Mouse (Mus musculus) 416B (cell line): ENCODE results near the gene Nsdhl.

Source experiments
- DNase-seq: peaks from one replicate; pipeline ENCODE4 v3.0.0; 2011; ENCODE audit warnings: low read depth

Gene Nsdhl

GRCm38 (mm10) chrX:72917884-72918681 is at the start of gene Nsdhl, which contains the start of gene Cetn2:
Gene Nsdhl (plus strand): TSS chrX:72918557.
Gene Cetn2 (minus strand): TSS chrX:72918411.
- DNase-seq, result peak; percentile 93

DNA sequence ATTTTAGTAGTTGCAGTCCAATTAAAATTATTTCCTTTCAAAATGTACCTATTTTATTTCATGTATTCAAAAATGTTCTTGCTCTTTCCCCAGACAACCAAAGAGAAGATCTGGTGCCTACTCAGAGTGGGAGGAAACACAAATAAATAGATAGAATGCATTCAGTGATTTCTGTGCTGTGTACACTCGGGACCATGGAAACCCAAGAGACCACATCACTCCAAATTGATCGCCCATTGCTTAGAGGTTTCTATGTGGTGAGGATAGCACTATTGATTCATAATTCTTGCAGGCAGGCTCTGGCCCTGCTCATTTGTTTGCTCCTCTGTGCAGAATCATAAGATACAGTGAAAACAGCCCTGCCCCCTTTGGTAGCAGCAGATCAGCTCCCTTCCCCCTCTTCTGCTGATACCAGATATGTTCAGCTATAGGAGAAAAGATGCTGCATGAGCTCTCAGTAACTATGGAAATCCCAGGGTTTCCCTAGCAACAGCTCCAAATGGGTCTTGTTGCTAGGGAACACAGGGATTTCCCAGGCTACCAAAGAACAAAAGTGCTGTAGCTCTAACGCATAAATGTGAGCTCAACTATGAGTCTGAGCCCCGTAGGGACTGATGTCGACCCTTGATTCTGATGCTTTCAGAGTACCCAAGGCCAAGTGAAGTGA is 22.8 kb upstream of the Nsdhl start:
- no peak for DNase-seq

DNA sequence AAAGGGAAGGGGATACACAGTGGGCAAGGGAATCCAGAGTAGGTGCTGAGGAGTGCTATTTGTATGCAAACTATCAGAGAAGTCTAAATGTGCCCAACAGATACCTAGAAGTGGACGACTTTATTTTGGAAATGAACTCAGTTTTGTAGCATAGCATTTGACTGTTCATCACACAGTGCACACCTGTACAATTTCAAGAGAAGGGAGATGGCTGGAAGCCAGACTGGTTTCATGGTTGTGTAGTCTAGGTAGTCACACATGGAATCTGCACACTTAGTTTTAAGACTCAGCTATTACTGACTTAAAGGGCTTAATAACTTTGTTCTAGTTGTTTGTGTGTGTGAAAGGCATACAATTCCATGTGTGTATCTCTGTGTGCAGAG is 22.3 kb upstream of the Nsdhl start:
- DNase-seq, result no peak

DNA sequence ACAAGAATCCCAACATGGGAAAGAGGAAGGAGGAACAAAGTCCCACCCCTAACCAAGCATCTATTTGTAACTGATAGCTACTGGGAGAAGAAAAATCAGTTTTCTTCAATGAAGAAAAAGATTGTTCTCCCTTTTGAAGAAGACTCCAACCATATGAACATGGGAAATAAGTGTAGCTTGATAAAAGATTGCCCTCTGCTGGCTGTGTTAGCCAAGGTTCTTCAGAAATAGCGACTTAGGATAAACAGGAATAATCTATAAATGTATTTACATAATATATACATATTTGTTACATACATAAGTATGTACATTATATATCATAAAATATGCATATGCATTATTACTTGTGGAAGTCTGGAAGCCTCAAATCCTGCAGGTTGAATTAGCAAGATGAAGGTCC is 15.8 kb upstream of the Nsdhl start:
- no peak for DNase-seq

DNA sequence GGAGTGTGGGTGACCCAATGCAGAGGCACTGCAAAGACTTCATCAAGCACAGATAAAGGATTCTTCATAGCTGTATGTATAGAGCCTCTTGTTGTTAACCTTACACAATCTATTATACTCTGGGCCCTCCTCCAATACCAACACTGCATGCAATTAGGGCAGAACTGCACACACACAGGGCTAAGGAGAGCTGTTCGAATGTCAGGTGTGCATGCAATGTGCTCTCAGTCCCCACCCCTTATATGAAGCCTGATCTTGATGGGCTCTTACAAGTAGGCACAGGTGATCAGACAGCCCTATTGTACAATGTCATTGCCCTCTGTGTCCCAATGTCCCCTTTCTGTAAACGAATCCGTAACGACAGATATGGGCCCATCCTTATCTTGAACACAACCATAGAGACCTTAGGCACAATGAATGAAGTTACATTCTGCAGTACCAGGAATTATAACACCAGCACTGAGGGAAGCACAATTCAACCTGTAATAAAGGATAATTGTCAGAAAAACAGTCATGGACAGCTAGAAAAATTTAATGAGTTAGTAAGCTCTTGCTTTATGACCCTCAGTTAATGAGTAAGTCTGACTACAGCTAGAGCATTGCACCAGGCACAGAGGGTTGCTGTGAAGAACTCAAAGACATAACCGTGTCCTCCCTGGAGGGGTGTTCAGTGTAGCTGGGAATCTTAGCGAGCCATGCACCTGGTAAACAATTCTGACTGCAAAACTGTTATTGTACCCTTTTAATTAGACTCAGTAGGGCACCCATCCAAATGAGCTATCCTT is 10.5 kb upstream of the Nsdhl start:
- no peak for DNase-seq

GRCm38 (mm10) chrX:72908404-72908741 is 10.0 kb upstream of the Nsdhl start:
- peak; percentile 54 for DNase-seq

- peak; percentile 77 for DNase-seq
Measured at GRCm38 (mm10) chrX:72911611-72912010, 6.7 kb upstream of the Nsdhl start.

GRCm38 (mm10) chrX:72918682-72919059 is 314 bp downstream of the Nsdhl start:
- DNase-seq, result no peak

DNA sequence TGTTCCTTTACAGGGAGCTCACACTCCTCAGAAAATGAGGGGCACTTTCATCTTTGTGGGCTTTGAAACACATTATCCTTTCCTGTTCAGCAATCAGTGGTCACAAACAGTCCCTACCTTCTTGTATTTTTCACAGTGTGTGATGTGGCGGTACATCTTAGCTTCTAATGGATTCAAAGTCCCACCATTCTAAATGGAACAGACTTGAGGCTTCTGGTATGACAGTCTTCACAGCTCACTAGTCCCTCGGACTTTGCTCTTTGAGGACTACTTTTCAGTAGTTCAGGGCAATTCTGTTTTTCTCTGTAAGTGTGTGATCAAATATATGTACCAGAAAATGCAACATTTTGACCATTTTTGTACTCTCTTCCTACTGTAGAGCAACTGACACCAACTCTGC is 3.0 kb downstream of the Nsdhl start:
- DNase-seq, result no peak

DNA sequence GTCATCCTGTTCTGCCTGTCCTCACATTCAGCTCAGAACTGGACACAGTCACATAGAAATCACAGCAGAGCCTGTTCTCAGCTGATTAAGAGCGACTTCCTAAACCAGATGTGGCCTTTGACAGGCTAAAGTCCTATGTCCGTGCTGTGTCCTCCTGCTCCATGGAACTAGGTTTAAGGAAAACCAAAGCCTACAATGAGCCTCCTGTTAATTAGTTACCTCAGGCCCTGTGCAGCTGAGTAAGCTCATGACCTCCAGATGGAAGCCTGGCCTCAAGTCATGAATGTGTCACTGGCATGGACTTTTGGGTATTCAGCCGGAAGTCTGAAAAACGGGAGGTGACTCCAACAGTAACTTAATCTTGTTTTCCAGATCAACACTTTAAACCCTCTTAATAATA is 35.1 kb downstream of the Nsdhl start:
- no peak for DNase-seq

GRCm38 (mm10) chrX:72956486-72956885 is 38.1 kb downstream of the Nsdhl start:
- no peak for DNase-seq

DNA sequence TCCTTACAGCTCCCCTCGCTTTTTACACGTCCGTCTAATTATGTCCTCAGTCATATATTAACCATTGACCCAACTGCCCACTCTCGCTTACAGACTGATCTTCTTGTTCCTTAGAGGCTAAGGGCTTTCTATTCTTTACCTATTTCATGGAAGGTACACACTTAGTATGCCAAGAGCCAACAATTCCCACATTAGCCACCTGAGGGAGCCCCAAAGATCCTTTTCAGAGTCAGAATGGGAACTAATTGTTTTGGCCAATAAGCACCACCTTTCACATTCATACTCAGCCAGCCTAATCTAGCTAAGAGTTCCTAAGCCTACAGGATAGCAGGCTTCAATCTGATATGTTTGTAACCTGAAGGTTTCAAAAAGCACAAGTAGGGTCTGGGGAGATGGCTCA is 42.1 kb downstream of the Nsdhl start:
- peak; percentile 15 for DNase-seq

GRCm38 (mm10) chrX:72961511-72961910 is 43.2 kb downstream of the Nsdhl start:
- no peak for DNase-seq

GRCm38 (mm10) chrX:72962743-72963142 is 44.4 kb downstream of the Nsdhl start:
- DNase-seq, result no peak

- DNase-seq, result no peak
Measured at GRCm38 (mm10) chrX:72982831-72983230, 64.5 kb downstream of the Nsdhl start.

DNA sequence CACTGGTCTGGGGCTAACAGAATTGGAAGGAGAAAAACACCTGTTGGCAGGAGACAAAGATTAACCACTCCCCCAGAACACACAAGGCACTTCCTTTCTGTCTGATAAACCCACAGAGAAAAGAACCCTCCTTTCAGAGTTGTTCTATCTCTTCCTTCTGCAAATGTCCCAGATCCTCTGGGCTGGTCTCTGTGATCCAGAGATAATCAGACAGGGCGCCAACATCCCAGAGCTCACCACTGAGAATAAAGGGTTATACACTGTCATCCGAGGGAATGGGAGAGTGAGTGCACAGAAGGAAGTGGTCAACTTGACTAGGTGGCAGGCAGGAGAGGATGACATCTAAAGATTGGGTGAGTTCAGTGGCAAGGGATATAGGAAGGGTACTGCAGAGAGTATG is 67.2 kb downstream of the Nsdhl start:
- no peak for DNase-seq

GRCm38 (mm10) chrX:72986841-72987519 is 68.6 kb downstream of the Nsdhl start, which contains the start of gene Zfp185:
Gene Zfp185 (plus strand): TSS chrX:72987339.
- DNase-seq, result no peak

DNA sequence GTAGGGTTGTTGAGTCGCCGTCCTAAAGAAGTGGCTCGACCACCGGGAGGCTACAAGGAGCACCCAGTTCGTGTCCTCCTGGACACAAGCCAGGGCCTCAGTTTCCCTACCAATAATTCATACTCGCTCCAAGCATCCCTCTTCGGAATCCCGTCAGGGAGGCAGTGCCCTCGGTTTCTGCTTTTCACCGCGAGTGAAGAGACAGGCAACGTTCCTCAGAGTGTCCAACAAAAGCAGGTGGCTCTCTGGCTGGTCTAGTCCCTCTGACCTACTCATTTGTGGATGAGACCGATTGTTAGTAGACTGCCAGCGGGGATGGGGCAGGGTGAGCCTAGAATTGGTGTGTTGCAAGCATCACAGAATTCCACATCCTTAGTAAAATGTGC is 69.2 kb downstream of the Nsdhl start:
- DNase-seq, result no peak

DNA sequence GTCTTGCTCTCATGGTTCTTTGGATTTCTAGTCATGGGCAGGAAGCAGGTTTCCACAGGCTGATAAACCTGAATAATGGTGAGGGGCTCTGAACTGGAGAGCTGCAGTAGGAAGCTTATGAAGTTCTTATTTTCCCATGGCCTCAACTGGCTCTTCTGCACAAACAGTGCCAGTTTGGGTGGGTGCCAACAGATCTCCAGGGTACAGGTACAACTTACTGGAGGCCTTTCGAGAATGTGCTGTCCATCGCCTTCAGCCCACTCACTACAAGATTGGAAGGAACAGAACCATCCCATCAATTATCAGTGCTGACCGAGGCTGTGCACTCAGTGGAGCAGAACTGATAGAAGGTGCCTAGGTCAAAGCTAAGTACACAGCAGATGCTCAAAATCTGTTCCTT is 70.1 kb downstream of the Nsdhl start:
- DNase-seq, result no peak

DNA sequence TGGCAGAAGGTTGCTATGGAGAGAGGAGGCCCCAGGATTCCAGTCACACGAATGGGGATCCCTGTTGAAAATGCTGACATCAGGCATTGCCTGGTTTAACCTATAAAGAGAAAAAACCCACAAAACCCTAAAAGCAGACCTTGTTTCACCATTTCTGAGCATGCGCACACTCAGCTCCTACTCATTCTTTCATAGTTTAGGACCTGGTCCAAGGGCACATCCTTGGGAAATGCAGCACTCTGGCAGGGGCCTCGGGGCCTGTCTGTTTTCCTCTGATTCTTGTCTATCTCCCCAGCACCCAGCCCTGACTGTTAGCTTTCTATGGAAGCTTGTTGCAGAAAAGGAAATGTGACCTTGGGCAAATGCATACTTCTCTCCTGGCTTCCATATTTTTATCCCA is 72.2 kb downstream of the Nsdhl start:
- DNase-seq, result no peak

DNA sequence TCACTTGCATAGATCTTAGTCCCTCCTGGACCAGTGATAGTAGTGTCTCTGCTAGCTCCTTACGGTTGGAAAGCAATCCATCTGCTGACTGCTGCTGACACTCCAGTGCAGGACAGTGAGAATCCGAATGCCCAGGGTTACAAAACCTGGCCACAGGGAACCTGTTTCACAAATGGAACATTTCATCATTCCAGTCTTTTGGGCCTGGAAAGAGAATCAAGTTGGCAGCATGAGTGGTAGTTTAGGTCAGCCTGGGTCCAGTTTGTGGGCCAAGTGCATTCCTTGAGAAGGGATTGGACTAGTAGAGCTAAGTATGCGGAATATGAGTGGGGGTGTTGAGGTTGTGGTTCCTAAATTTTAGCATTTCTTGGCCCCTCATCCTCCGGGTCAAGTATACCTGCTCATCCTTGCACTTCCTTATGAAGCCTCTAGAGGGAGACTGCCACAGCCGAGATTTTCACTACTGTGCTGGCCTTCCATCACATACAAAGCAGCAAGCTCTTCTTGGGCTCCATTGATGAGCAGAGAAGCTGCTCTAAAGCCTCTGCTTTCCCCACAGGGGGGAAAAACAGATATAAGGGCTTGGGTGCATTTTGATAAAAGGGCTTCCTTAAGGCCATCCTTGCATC is 74.0 kb downstream of the Nsdhl start:
- DNase-seq, result peak; percentile 14

GRCm38 (mm10) chrX:72995542-72995941 is 77.2 kb downstream of the Nsdhl start:
- no peak for DNase-seq
